Mouse (Mus musculus) stomach, embryonic 15.5 days (tissue): ENCODE data around the gene Pafah2. TPM values are rescaled to one million over a fixed set of nuclear protein-coding genes. Genes with fewer than 3 reads are reported as not detected.

ENCODE experiments used
- ATAC-seq: fragments of 200-750 bp; cut with Nextera tagmentation; 2 replicates; pipeline ENCODE4 v1.8.0; 2017; ENCODE audit warnings: low read depth, moderate number of reproducible peaks, moderate TSS enrichment; ENCODE audit not compliant: insufficient read depth, low FRiP score
- H3K27ac ChIP-seq: fragments of 300-500 bp; sonication (generic); 2 replicates; pipeline ENCODE4 v1.5.1; 2015; ENCODE audit warnings: mild to moderate bottlenecking, inconsistent platforms
- H3K27me3 ChIP-seq: fragments of 300-500 bp; sonication (generic); replicated peaks from 2 replicates; pipeline ENCODE4 v1.6.1; 2015; ENCODE audit warnings: inconsistent platforms
- H3K36me3 ChIP-seq: fragments of 300-500 bp; sonication (generic); 2 replicates; pipeline ENCODE4 v1.6.1; 2015; ENCODE audit warnings: inconsistent platforms
- H3K4me1 ChIP-seq: fragments of 300-500 bp; sonication (generic); 2 replicates; pipeline ENCODE4 v1.6.1; 2015; ENCODE audit warnings: inconsistent platforms
- H3K4me2 ChIP-seq: fragments of 300-500 bp; sonication (generic); 2 replicates; pipeline ENCODE4 v1.6.1; 2015; ENCODE audit warnings: mild to moderate bottlenecking, inconsistent platforms
- H3K4me3 ChIP-seq: fragments of 300-500 bp; sonication (generic); replicated peaks from 2 replicates; pipeline ENCODE4 v1.5.1; 2015; ENCODE audit warnings: inconsistent platforms
- H3K9ac ChIP-seq: fragments of 300-500 bp; sonication (generic); 2 replicates; pipeline ENCODE4 v1.6.1; 2015; ENCODE audit warnings: inconsistent platforms
- H3K9me3 ChIP-seq: fragments of 300-500 bp; sonication (generic); 2 replicates; pipeline ENCODE4 v1.6.1; 2016; ENCODE audit warnings: inconsistent platforms
- WGBS: fragments of 180-500 bp; shearing (Covaris S2); methylation state at CpG from one replicate; pipeline ENCODE4 v1.1.7; 2015; 5-methylcytosine and 5-hydroxymethylcytosine counted together
- polyA plus RNA-seq: library from polyadenylated mRNA; unstranded; fragments of >200 nt; fragmentation: Nextera tagmentation; extraction: Ambion mirVana; gene quantifications from 2 replicates; pipeline ENCODE4 v1.2.1, GENCODE M21; 2015

Gene Pafah2
- polyA plus RNA-seq: 17.8 and 20.9 TPM in 2 replicates

GRCm38 (mm10) chr4:134395977-134396825, at the start of gene Pafah2:
TSS of gene Pafah2 (plus strand) at chr4:134396320.
- Histone ChIP-seq H3K9ac (peak within 1 kb of the TSS; percentile 42; the same call in 1 of the 2 replicates), H3K9me3 (no peaks in the 10 kb centered on the region), H3K36me3 (no peaks in the 10 kb centered on the region), H3K27me3 (no peaks in the 10 kb centered on the region), H3K27ac (peak within 1 kb of the TSS; percentile 91), H3K4me2 (peak within 1 kb of the TSS; percentile 83), H3K4me3 (peak within 1 kb of the TSS; percentile 59), H3K4me1 (peaks cover 16% of the 10 kb centered on the region)
- under 1% methylated on average over 31 of the region's 31 CpGs for WGBS
- ATAC-seq: peak; percentile 98

GRCm38 (mm10) chr4:134348078-134348477, 48.0 kb upstream of the Pafah2 start:
- 72% methylated on average over 11 of the region's 11 CpGs for WGBS
- peaks cover 14% of the 10 kb centered on the region for H3K27me3 ChIP-seq
- H3K4me2 ChIP-seq: no peak overlapping the region
- H3K4me1 ChIP-seq: peaks cover 14% of the 10 kb centered on the region
- ATAC-seq: no peak
- H3K4me3 ChIP-seq: no peak overlapping the region
- H3K36me3 ChIP-seq: no peaks in the 10 kb centered on the region
- H3K9me3 ChIP-seq: no peaks in the 10 kb centered on the region
- H3K27ac ChIP-seq: no peak overlapping the region
- no peak overlapping the region for H3K9ac ChIP-seq

DNA sequence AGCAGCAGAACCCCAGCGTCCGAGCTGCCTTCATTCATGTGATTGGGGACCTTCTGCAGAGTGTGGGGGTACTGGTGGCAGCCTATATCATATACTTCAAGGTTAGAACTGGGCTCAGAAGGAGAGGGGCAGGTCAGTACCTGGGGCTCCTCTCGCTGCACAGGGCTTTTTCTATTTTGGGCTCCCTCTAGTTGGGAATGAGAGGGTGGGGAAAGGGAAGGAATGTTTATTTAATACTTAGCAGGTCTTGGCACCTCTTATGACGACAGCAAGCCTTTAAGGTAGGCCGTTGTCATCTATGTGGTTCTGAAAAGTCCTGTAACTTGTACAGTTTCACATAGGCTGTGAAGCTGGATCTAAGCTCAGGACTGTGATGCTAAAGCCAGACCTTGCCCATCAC, 47.6 kb upstream of the Pafah2 start:
- H3K27ac ChIP-seq: no peak overlapping the region
- ATAC-seq: no peak
- H3K9ac ChIP-seq: no peak overlapping the region
- H3K36me3 ChIP-seq: no peaks in the 10 kb centered on the region
- peaks cover 10% of the 10 kb centered on the region for H3K27me3 ChIP-seq
- H3K9me3 ChIP-seq: no peaks in the 10 kb centered on the region
- no peak overlapping the region for H3K4me2 ChIP-seq
- peaks cover 10% of the 10 kb centered on the region for H3K4me1 ChIP-seq
- 70% methylated on average over 5 of the region's 5 CpGs for WGBS
- H3K4me3 ChIP-seq: no peak overlapping the region

GRCm38 (mm10) chr4:134349829-134350228, 46.3 kb upstream of the Pafah2 start:
- H3K4me1 ChIP-seq: 0 out of 2 replicates have a peak, but pooled peaks cover 5% of the 10 kb centered on the region
- H3K27ac ChIP-seq: no peak overlapping the region
- H3K9ac ChIP-seq: no peak overlapping the region
- WGBS: 90% methylated on average over 7 of the region's 7 CpGs
- no peak overlapping the region for H3K4me3 ChIP-seq
- H3K9me3 ChIP-seq: no peaks in the 10 kb centered on the region
- no peak for ATAC-seq
- H3K36me3 ChIP-seq: no peaks in the 10 kb centered on the region
- H3K4me2 ChIP-seq: no peak overlapping the region
- peaks cover 5% of the 10 kb centered on the region; the same call in 1 of the 2 replicates for H3K27me3 ChIP-seq

DNA sequence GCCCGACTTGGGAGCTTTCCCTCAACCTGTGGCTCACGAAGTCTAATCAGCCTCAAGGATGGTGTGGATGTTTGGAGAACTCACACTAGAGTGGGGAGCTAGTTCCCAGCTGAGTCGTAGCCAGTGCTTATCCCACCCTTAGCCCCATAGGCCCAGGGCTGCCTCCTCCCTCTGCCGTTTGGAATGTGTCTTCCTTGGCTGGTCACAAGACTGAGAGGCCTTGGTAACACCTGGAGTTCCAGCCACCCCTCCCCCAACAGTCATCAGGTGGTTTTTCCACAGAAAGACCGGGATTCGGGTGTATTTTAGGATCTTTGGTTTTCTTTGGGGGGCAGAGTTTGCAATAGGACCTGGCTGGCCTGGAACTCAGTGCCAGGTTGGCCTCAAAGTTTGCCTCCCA, 45.5 kb upstream of the Pafah2 start:
- Histone ChIP-seq H3K27me3 (peaks cover 1% of the 10 kb centered on the region; the same call in 1 of the 2 replicates), H3K27ac (no peak overlapping the region), H3K9ac (no peak overlapping the region), H3K36me3 (no peaks in the 10 kb centered on the region), H3K4me2 (no peak overlapping the region), H3K9me3 (no peaks in the 10 kb centered on the region), H3K4me3 (no peak overlapping the region), H3K4me1 (peaks cover 5% of the 10 kb centered on the region; the same call in 1 of the 2 replicates)
- ATAC-seq: no peak
- 81% methylated on average over 6 of the region's 6 CpGs for WGBS

GRCm38 (mm10) chr4:134351329-134352260, 44.5 kb upstream of the Pafah2 start:
- H3K4me3 ChIP-seq: no peak overlapping the region
- 49% methylated on average over 18 of the region's 18 CpGs for WGBS
- no peaks in the 10 kb centered on the region for H3K9me3 ChIP-seq
- no peak overlapping the region for H3K27ac ChIP-seq
- H3K27me3 ChIP-seq: no peaks in the 10 kb centered on the region
- ATAC-seq: no peak
- no peaks in the 10 kb centered on the region for H3K36me3 ChIP-seq
- H3K4me1 ChIP-seq: peaks cover 15% of the 10 kb centered on the region
- H3K9ac ChIP-seq: no peak overlapping the region
- H3K4me2 ChIP-seq: no peak overlapping the region

DNA sequence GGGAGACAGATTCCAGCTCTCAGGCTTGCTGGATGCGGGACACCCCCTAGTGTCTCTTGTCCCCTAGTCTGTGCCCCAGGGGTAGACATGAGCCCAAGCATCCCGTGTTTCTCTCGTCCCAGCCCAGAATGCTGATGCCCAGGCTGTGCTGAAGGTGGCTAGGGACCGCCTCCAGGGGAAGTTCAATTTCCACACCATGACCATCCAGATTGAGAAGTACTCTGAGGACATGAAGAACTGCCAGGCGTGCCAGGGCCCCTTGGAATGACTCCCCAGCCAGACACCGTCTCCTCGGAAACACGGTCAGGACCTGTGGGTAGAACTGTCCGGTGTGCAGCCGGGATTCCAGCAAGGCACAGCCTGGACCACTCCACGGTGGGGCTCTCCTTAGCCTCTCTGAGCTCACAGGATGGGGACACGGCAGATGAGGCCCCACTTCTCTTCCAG, 43.8 kb upstream of the Pafah2 start:
- Histone ChIP-seq H3K9me3 (no peaks in the 10 kb centered on the region), H3K36me3 (no peaks in the 10 kb centered on the region), H3K9ac (no peak overlapping the region), H3K4me2 (no peak overlapping the region), H3K4me3 (no peak overlapping the region), H3K27ac (no peak overlapping the region), H3K4me1 (peaks cover 16% of the 10 kb centered on the region), H3K27me3 (no peaks in the 10 kb centered on the region)
- WGBS: 79% methylated on average over 12 of the region's 12 CpGs
- no peak for ATAC-seq

DNA sequence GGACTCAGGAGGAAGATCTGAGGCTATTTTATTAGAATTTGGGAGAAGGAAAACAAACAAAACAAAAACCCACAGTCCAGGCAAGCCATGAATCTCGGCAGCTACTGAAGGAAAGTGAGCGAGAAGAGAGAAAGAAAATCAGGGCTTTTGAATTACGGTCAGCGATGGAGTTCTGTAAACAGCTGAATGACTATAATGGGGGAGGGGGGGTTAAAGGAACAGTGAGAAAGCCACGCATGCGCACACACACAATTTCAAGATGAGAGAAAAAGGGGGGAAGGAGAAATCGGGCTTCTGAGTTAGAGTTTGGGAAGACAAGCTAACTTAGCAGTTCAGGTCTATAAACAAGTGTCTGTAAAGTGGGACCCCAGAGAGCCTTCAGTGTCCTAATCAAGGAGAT, 43.2 kb upstream of the Pafah2 start:
- no peak overlapping the region for H3K9ac ChIP-seq
- peaks cover 16% of the 10 kb centered on the region for H3K4me1 ChIP-seq
- H3K36me3 ChIP-seq: no peaks in the 10 kb centered on the region
- no peaks in the 10 kb centered on the region for H3K9me3 ChIP-seq
- no peak overlapping the region for H3K27ac ChIP-seq
- H3K27me3 ChIP-seq: no peaks in the 10 kb centered on the region
- ATAC-seq: no peak
- 58% methylated on average over 7 of the region's 7 CpGs for WGBS
- no peak overlapping the region for H3K4me2 ChIP-seq
- no peak overlapping the region for H3K4me3 ChIP-seq

GRCm38 (mm10) chr4:134353527-134354409, 42.4 kb upstream of the Pafah2 start:
- H3K4me1 ChIP-seq: peaks cover 16% of the 10 kb centered on the region
- H3K4me3 ChIP-seq: no peak overlapping the region
- peak overlapping the region; percentile 23; the same call in 1 of the 2 replicates for H3K27ac ChIP-seq

GRCm38 (mm10) chr4:134355841-134356452, 40.2 kb upstream of the Pafah2 start:
- 34% methylated on average over 16 of the region's 16 CpGs for WGBS
- Histone ChIP-seq H3K4me2 (peak overlapping the region; percentile 5; the same call in 1 of the 2 replicates), H3K4me1 (peaks cover 16% of the 10 kb centered on the region), H3K27me3 (no peaks in the 10 kb centered on the region), H3K27ac (peak overlapping the region; percentile 68), H3K9me3 (no peaks in the 10 kb centered on the region), H3K9ac (no peak overlapping the region), H3K4me3 (no peak overlapping the region), H3K36me3 (no peaks in the 10 kb centered on the region)
- ATAC-seq: peak; percentile 67

More at GRCm38 (mm10) chr4:134353527-134354409, 42.4 kb upstream of the Pafah2 start:
- no peaks in the 10 kb centered on the region for H3K27me3 ChIP-seq
- 60% methylated on average over 5 of the region's 5 CpGs for WGBS
- no peak for ATAC-seq
- no peak overlapping the region for H3K4me2 ChIP-seq
- no peaks in the 10 kb centered on the region for H3K9me3 ChIP-seq
- H3K36me3 ChIP-seq: no peaks in the 10 kb centered on the region
- no peak overlapping the region for H3K9ac ChIP-seq
